Mouse (Mus musculus): ENCODE measurements at regions not wholly inside any gene's neighbourhood (a gene's known extent, or its start where the extent isn't known, plus 50 kb on each side); places are given as distances from the start of the nearest gene placed in this dataset.

DNA sequence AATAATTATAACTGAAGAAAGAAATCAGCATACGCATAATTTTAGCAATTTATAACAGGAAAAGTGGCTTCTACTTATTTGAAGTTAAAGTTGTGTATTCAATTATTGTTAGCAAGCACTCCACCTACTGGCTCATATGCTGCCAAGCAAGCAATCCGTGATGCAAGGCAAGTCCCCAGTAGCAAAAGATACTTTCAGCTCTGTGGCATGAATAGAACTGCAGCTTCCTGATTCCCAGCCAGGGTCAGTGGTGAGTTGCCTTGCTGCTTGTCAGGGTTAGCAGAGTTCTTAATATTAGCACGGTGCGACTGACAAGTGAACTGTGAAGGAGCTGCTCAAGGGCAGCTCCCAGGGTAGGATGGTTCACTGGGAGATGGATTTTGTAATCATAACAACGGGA lies 566.8 kb downstream of the Gm43517 start:
- TF ChIP-seq CTCF (IDR thresholded peaks at IDR 0.05): peak; percentile 57
- TF ChIP-seq EP300 (IDR thresholded peaks at IDR 0.05): no peak
